Mouse (Mus musculus) heart, adult 2 months (tissue): ENCODE data around the gene Zmiz1.

Experiments
- CTCF ChIP-seq: fragments of 200-600 bp; IDR thresholded peaks from 2 replicates; pipeline ENCODE4 v1.8.1; 2022; ENCODE audit warnings: antibody characterized with exemption, mild to moderate bottlenecking, moderate library complexity
- EP300 ChIP-seq: fragments of 200-500 bp; IDR thresholded peaks from 2 replicates; pipeline ENCODE4 v1.6.1; 2011; ENCODE audit warnings: low read depth, low read length, control low read depth; ENCODE audit not compliant: insufficient read depth
- POLR2A ChIP-seq: fragments of 200-500 bp; IDR thresholded peaks from 2 replicates; pipeline ENCODE4 v1.6.1; 2011; ENCODE audit warnings: mild to moderate bottlenecking, low read depth, low read length, control low read depth; ENCODE audit not compliant: insufficient read depth

DNA sequence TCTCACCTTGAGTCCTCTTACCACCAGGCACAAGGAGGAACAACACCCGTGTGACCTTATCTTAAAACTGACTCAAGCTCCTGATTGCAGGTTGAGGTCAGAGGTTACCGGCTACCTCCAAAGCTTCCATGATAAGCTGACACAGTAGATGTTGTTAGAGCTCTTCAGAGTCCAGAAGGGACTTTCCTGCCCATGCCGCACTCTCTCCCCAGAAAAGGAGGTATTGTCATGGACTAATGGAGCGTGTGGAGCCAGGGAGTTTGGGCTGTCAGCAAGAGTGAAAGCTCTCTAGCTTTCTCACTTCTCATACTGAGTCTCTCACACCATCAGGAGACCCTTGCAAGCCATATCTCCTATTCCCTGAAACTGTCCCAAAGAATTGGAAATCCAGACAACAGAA lies 158.3 kb downstream of the Zmiz1 start:
- TF ChIP-seq CTCF (no peak), POLR2A (no peak), EP300 (no peak)
